8 mouse cellular contexts compared by ENCODE assay signal in genomic region chrX:98148531-98149342, GRCm38 (mm10). TPM values are rescaled to one million over a fixed set of nuclear protein-coding genes. Genes with fewer than 3 reads are reported as not detected.
DNase-seq lines count a peak whose midpoint lies in the region; TF ChIP-seq lines count a peak whose summit lies in the region.

Gene Ar (plus strand): TSS chrX:98148769.

- intact Hi-C loops in heart, postnatal 10 days (cut with DNase I) = loop anchor here (5.0 kb wide), 1 partner anchor 234 kb away; no protein-coding TSS in a partner anchor

- no peak for TF ChIP-seq CTCF in small intestine, adult 2 months (IDR thresholded peaks at IDR 0.05; ENCODE audit: extremely low read depth, insufficient read length, insufficient replicate concordance, low read depth, low read length)

- peaks cover 26% of the 10 kb centered on the region for H3K4me1 ChIP-seq in forebrain, embryonic 10.5 days
- H3K4me1 ChIP-seq in small intestine, adult 2 months (ENCODE audit: control insufficient read depth, insufficient read depth, insufficient read length, low read length) = no peaks in the 10 kb centered on the region

- H3K27ac ChIP-seq in forebrain, embryonic 10.5 days = no peak within 1 kb of the TSS
- no peak within 1 kb of the TSS for H3K27ac ChIP-seq in small intestine, adult 2 months (ENCODE audit: insufficient read depth, low read depth, low read length)

- peak; percentile 79 for DNase-seq in CD4-positive helper T cell, adult 2 months (ENCODE audit: low read depth, low spot score)
- DNase-seq in R1 (ENCODE audit: low read depth, low spot score) = peak; percentile 47
- DNase-seq in forebrain, embryonic 10.5 days (ENCODE audit: extremely low spot score, low spot score) = peak; percentile 24
- DNase-seq in heart, postnatal 10 days = peak; percentile 25 to 32
- peak; percentile 63 for DNase-seq in kidney, postnatal 10 days
- DNase-seq in lung, postnatal 36 days = peak; percentile 16
- DNase-seq in spleen, adult 12 weeks (ENCODE audit: low spot score) = no peak

- TF ChIP-seq POLR2A in small intestine, adult 2 months (IDR thresholded peaks at IDR 0.05; ENCODE audit: low read depth, low read length) = no peak

- H3K36me3 ChIP-seq in forebrain, embryonic 10.5 days (replicated peaks) = no peaks in the 10 kb centered on the region
- H3K36me3 ChIP-seq in small intestine, adult 2 months (ENCODE audit: control insufficient read depth, insufficient read depth, low read length) = no peaks in the 10 kb centered on the region

- WGBS in forebrain, embryonic 10.5 days = 24% methylated on average over 27 of the region's 27 CpGs
- WGBS in small intestine, adult 2 months = 14% methylated on average over 27 of the region's 27 CpGs

- peaks cover 63% of the 10 kb centered on the region for H3K27me3 ChIP-seq in forebrain, embryonic 10.5 days (ENCODE audit: poor library complexity, severe bottlenecking)
- H3K27me3 ChIP-seq in small intestine, adult 2 months (ENCODE audit: control insufficient read depth, insufficient read depth, low read length) = peaks cover 2% of the 10 kb centered on the region; the same call in 1 of the 2 replicates

- peak within 1 kb of the TSS; percentile 50 for H3K4me3 ChIP-seq in forebrain, embryonic 10.5 days
- H3K4me3 ChIP-seq in small intestine, adult 2 months (ENCODE audit: low read depth, low read length) = peak within 1 kb of the TSS; percentile 55

- H3K9me3 ChIP-seq in forebrain, embryonic 10.5 days = no peaks in the 10 kb centered on the region

RNA-seq across cellular contexts. Expression of gene Ar, which starts in this region (rescaled TPM):
- 0.05 and 0.10 TPM in 2 replicates for polyA plus RNA-seq in forebrain, embryonic 10.5 days (2016; fragmentation: Nextera tagmentation; extraction: Ambion mirVana)
- 1 to 10 TPM; 1.6 to 2.1 TPM for total RNA-seq in heart, postnatal 10 days (2021)
- polyA plus RNA-seq in small intestine, adult 2 months (2012; rRNA removed) = 0.06 and 0.08 TPM in 2 replicates

Comparison
In these comparisons a context has a peak if more than half of its experiments do, and no peak if none do; other contexts are left out.
1. Peak in DNase-seq and H3K4me3 ChIP-seq in forebrain, embryonic 10.5 days; RNA of the gene not detected or under 1 TPM.